8 mouse cellular contexts compared by ENCODE assay signal in the genomic region with DNA sequence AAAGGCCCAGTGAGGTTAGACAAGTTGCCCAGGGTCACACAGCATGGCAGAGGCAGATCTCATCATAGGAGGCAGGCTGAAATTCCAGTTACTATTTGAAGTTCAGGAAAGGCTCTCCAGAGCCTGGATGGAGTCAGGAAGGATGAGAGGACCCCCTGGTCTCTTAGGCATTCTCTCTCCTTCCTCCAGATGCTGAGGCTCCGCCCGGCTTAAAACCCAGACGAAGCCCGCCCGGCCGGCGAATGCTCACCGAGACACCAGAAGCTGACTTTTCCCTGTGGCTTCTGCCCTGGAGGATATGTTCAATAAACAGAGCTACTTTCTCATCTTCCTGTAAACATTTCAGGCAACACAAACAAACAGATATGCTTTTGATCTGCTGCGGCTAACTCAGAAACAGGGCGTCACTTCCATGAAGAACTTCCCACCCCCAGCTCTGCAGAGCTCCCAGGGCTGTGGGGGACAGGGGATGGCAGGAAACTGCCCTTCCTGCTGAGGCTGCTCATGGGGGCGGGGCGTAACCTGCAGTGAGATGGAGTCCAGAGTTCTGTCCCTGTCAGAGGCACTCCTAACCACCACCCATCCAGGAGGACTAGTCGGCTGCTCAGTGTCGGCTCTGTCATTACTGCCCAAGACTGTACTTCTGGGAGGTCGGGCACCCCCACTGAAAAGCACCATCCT. TPM values are rescaled to one million over a fixed set of nuclear protein-coding genes. Genes with fewer than 3 reads are reported as not detected.
DNase-seq lines count a peak whose midpoint lies in the region; ATAC-seq lines count a peak whose summit lies in the region.

No protein-coding gene starts in this region.

- no peaks in the 10 kb centered on the region for H3K9me3 ChIP-seq in lung, embryonic 16.5 days (ENCODE audit: control insufficient read depth, low read length)

- H3K27ac ChIP-seq in lung, embryonic 16.5 days (ENCODE audit: low read length) = peak overlapping the region; percentile 92

- WGBS in lung, embryonic 16.5 days = 25% methylated on average over 15 of the region's 15 CpGs

- H3K9ac ChIP-seq in lung, embryonic 16.5 days (ENCODE audit: low read length) = peak overlapping the region; percentile 42

- H3K4me2 ChIP-seq in lung, embryonic 16.5 days (ENCODE audit: low read depth, low read length) = peak overlapping the region; percentile 18

- peak; percentile 66 for ATAC-seq in lung, embryonic 16.5 days (ENCODE audit: low read depth)

- H3K27me3 ChIP-seq in lung, embryonic 16.5 days (ENCODE audit: control insufficient read depth, insufficient read depth, low read depth, low read length) = no peaks in the 10 kb centered on the region

- peaks cover 63% of the 10 kb centered on the region for H3K4me1 ChIP-seq in lung, embryonic 16.5 days (replicated peaks; ENCODE audit: control insufficient read depth, insufficient read depth, low read length)

- DNase-seq in right cerebral cortex, postnatal 14 days = peak; percentile 30
- no peak for DNase-seq in right cerebral cortex, postnatal 10 days (ENCODE audit: low spot score in 2 of 2)
- DNase-seq in heart, adult 8-10 months (ENCODE audit: low spot score) = peak; percentile 71
- DNase-seq in kidney, adult 18-20 months = peak; percentile 63
- DNase-seq in retina, postnatal 1 day = no peak
- no peak for DNase-seq in frontal cortex, postnatal 14 days (ENCODE audit: low spot score in 2 of 2)
- no peak for DNase-seq in layer of hippocampus, postnatal 10 days (ENCODE audit: low spot score in 2 of 2)

- H3K36me3 ChIP-seq in lung, embryonic 16.5 days (ENCODE audit: control insufficient read depth, insufficient read depth, low read length) = no peaks in the 10 kb centered on the region

- no peak overlapping the region for H3K4me3 ChIP-seq in lung, embryonic 16.5 days (ENCODE audit: low read length)

RNA-seq across cellular contexts. Expression of gene Coro2b, which starts 13.9 kb away (rescaled TPM):
- total RNA-seq in heart, adult 8-10 months (2022) = 10 to 100 TPM in 2 of 4 experiments, 1 to 10 TPM in 2; 8.6 to 12.9 (median 10.1) TPM
- polyA plus RNA-seq in lung, embryonic 16.5 days (2015; fragmentation: Nextera tagmentation; extraction: Ambion mirVana) = 21.6 and 24.6 TPM in 2 replicates
- total RNA-seq in layer of hippocampus, postnatal 10 days (2021) = 100 to 1,000 TPM; 131 to 136 TPM

Comparison
In these comparisons a context has a peak if more than half of its experiments do, and no peak if none do; other contexts are left out.
1. DNase-seq: peak in right cerebral cortex, postnatal 14 days (single experiment), heart, adult 8-10 months (single experiment) and kidney, adult 18-20 months (single experiment); none in right cerebral cortex, postnatal 10 days (0 of 2), retina, postnatal 1 day (single experiment), frontal cortex, postnatal 14 days (0 of 2) and layer of hippocampus, postnatal 10 days (0 of 2).
2. RNA of gene Coro2b, which starts 13.9 kb away (total RNA-seq): 131 to 136 TPM in layer of hippocampus, postnatal 10 days; 8.6 to 12.9 TPM in heart, adult 8-10 months; every median in the first group is over 4 times any median in the second.